Mouse (Mus musculus) midbrain, embryonic 15.5 days (tissue): ENCODE measurements at regions not wholly inside any gene's neighbourhood (a gene's known extent, or its start where the extent isn't known, plus 50 kb on each side); places are given as distances from the start of the nearest gene placed in this dataset.
A peak's percentile ranks its signal among the peaks of the same experiment; 100 is the strongest.

Experiments
- ATAC-seq: fragments of 200-750 bp; cut with Nextera tagmentation; replicated peaks from 2 replicates; pipeline ENCODE4 v1.8.0; 2017; ENCODE audit warnings: moderate TSS enrichment
- H3K27ac ChIP-seq: fragments of 300-500 bp; sonication (generic); 2 replicates; pipeline ENCODE4 v1.5.1; 2015; ENCODE audit warnings: mild to moderate bottlenecking, inconsistent platforms
- H3K27me3 ChIP-seq: fragments of 300-500 bp; sonication (generic); replicated peaks from 2 replicates; pipeline ENCODE4 v1.6.1; 2015; ENCODE audit warnings: inconsistent platforms
- H3K36me3 ChIP-seq: fragments of 300-500 bp; sonication (generic); replicated peaks from 2 replicates; pipeline ENCODE4 v1.6.1; 2015; ENCODE audit warnings: inconsistent platforms
- H3K4me1 ChIP-seq: fragments of 300-500 bp; sonication (generic); 2 replicates; pipeline ENCODE4 v1.6.1; 2015; ENCODE audit warnings: inconsistent platforms
- H3K4me2 ChIP-seq: fragments of 300-500 bp; sonication (generic); 2 replicates; pipeline ENCODE4 v1.6.1; 2015; ENCODE audit warnings: inconsistent platforms, mild to moderate bottlenecking, moderate library complexity
- H3K4me3 ChIP-seq: fragments of 300-500 bp; sonication (generic); 2 replicates; pipeline ENCODE4 v1.5.1; 2015; ENCODE audit warnings: mild to moderate bottlenecking, inconsistent platforms
- H3K9ac ChIP-seq: fragments of 300-500 bp; sonication (generic); 2 replicates; pipeline ENCODE4 v1.6.1; 2015; ENCODE audit warnings: mild to moderate bottlenecking, inconsistent platforms
- H3K9me3 ChIP-seq: fragments of 300-500 bp; sonication (generic); 2 replicates; pipeline ENCODE4 v1.6.1; 2016; ENCODE audit warnings: inconsistent platforms
- WGBS: fragments of 180-500 bp; shearing (Covaris S2); methylation state at CpG from one replicate; pipeline ENCODE4 v1.1.7; 2015; ENCODE audit warnings: mixed read lengths; 5-methylcytosine and 5-hydroxymethylcytosine counted together

- Histone ChIP-seq H3K4me1 (peaks cover 15% of the 10 kb centered on the region), H3K9me3 (no peaks in the 10 kb centered on the region), H3K4me3 (no peak overlapping the region), H3K36me3 (no peaks in the 10 kb centered on the region), H3K9ac (no peak overlapping the region), H3K4me2 (no peak overlapping the region), H3K27ac (no peak overlapping the region), H3K27me3 (no peaks in the 10 kb centered on the region)
- WGBS: 63% methylated on average over 9 of the region's 9 CpGs
- ATAC-seq: no peak
Observed at GRCm38 (mm10) chr9:120706562-120707198, 135.4 kb downstream of the Rpl14 start.

GRCm38 (mm10) chr9:120708507-120708906 is 137.3 kb downstream of the Rpl14 start:
- H3K4me2 ChIP-seq: peak overlapping the region; percentile 36
- H3K27ac ChIP-seq: no peak overlapping the region
- H3K9ac ChIP-seq: no peak overlapping the region
- 7% methylated on average over 11 of the region's 11 CpGs for WGBS
- ATAC-seq: no peak
- peaks cover 13% of the 10 kb centered on the region for H3K4me1 ChIP-seq
- H3K36me3 ChIP-seq: no peaks in the 10 kb centered on the region
- H3K27me3 ChIP-seq: no peaks in the 10 kb centered on the region
- no peaks in the 10 kb centered on the region for H3K9me3 ChIP-seq
- peak overlapping the region; percentile 5 for H3K4me3 ChIP-seq

GRCm38 (mm10) chr9:120709146-120709655 is 138.0 kb downstream of the Rpl14 start:
- H3K4me2 ChIP-seq: peak overlapping the region; percentile 36
- no peaks in the 10 kb centered on the region for H3K9me3 ChIP-seq
- no peak overlapping the region for H3K27ac ChIP-seq
- 62% methylated on average over 10 of the region's 10 CpGs for WGBS
- H3K27me3 ChIP-seq: no peaks in the 10 kb centered on the region
- no peak for ATAC-seq
- no peak overlapping the region for H3K9ac ChIP-seq
- 0 out of 2 replicates have a peak overlapping the region, but pooled peaks have one; percentile 5 for H3K4me3 ChIP-seq
- peaks cover 11% of the 10 kb centered on the region for H3K4me1 ChIP-seq
- H3K36me3 ChIP-seq: no peaks in the 10 kb centered on the region

DNA sequence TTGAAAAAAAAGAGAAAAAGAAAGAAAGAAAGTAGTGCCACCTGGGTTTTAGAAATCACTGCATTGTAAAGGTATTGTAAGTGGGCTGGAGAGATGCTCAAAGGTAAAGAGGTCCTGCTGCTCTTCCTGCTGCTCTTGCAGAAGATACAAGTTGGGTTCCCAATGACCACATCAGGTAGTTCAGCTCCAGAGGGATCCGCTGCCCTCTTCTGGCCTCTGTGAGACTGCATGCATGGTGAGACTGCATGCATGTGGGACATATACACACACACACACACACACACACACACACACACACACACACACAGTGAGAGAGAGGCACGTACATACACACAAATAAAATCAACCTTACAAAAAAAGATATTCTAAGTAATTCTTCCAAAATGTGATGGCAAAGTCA is 141.7 kb downstream of the Rpl14 start:
- Histone ChIP-seq H3K4me2 (no peak overlapping the region), H3K4me1 (peaks cover 11% of the 10 kb centered on the region), H3K36me3 (no peaks in the 10 kb centered on the region), H3K9me3 (no peaks in the 10 kb centered on the region), H3K4me3 (no peak overlapping the region), H3K27me3 (no peaks in the 10 kb centered on the region), H3K9ac (no peak overlapping the region), H3K27ac (no peak overlapping the region)
- WGBS: 95% methylated on average over 2 of the region's 2 CpGs
- no peak for ATAC-seq

DNA sequence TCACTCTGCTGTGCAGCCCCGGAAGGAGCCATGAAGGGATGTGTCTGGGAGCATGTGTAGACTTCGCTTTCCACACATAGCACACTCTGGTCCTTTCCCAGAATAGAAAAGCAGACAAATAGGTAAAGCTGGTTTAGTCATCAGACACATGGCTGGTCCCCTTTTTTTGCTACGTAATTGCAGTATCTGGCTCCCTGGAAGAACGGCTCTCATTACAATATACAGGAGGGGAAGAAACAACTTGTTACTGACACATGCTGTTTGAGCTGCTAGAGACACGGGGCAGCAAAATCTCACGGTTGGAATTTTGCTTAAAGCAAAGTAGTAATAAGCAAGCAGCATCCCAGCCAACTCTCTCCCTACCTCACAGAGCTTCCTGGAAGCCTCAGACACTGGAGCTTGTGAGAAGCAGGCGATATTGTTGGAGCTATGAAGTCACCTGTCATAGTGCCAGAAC is 144.4 kb downstream of the Rpl14 start:
- Histone ChIP-seq H3K9ac (no peak overlapping the region), H3K4me3 (no peak overlapping the region), H3K9me3 (no peaks in the 10 kb centered on the region), H3K27ac (no peak overlapping the region), H3K4me2 (no peak overlapping the region), H3K36me3 (no peaks in the 10 kb centered on the region), H3K4me1 (no peaks in the 10 kb centered on the region), H3K27me3 (no peaks in the 10 kb centered on the region)
- WGBS: 70% methylated on average over 7 of the region's 7 CpGs
- no peak for ATAC-seq

DNA sequence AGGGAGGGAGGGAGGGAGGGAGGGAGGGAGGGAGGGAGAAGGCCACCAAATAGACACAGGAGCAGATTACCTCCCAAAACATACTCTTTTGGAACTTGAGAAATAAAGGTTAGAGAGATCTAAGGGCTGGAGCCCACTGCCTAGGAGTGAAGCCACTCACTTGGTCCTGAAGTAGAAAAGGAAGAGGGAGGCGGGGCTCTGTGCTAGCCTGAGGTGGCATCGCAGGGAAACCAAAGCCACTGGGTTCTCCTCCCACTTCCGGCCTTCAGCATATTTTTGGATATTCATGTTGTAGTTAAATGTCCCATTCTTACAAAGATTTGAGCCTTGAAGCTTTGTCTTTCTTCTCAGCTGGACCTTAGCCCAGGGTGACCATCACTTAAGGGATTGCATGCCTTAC is 147.6 kb downstream of the Rpl14 start:
- WGBS: 87% methylated on average over 3 of the region's 3 CpGs
- no peak overlapping the region for H3K4me2 ChIP-seq

GRCm38 (mm10) chr9:120721451-120722123 is 150.3 kb downstream of the Rpl14 start:
- H3K9ac ChIP-seq: no peak overlapping the region
- no peaks in the 10 kb centered on the region for H3K4me1 ChIP-seq
- no peak overlapping the region for H3K4me2 ChIP-seq
- no peak overlapping the region for H3K4me3 ChIP-seq
- no peaks in the 10 kb centered on the region for H3K9me3 ChIP-seq
- H3K27me3 ChIP-seq: no peaks in the 10 kb centered on the region
- no peaks in the 10 kb centered on the region for H3K36me3 ChIP-seq
- no peak overlapping the region for H3K27ac ChIP-seq
- ATAC-seq: no peak
- 92% methylated on average over 9 of the region's 9 CpGs for WGBS

More for the DNA sequence above, 147.6 kb downstream of the Rpl14 start:
- no peak for ATAC-seq
- Histone ChIP-seq H3K4me3 (no peak overlapping the region), H3K9me3 (no peaks in the 10 kb centered on the region), H3K27ac (no peak overlapping the region), H3K9ac (no peak overlapping the region), H3K27me3 (no peaks in the 10 kb centered on the region), H3K36me3 (no peaks in the 10 kb centered on the region), H3K4me1 (no peaks in the 10 kb centered on the region)

DNA sequence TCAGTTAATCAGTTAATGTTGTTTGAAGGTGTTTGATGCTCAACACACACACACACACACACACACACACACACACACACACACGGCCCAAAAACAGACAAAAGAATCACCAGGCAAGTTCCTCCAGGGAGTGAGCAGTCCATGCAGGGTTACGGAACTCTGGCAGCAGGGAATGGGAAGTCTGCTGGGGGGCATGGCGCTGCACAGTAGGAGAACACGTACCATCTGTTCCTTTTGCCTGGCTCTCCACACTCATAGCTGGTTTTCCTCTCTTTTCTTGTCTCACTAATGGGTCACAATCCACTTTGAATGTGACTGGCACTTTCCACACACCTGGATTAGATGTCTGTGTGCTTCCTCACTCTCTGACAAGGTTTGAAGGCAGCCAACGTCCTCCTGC is 151.8 kb downstream of the Rpl14 start:
- Histone ChIP-seq H3K4me1 (no peaks in the 10 kb centered on the region), H3K27me3 (no peaks in the 10 kb centered on the region), H3K4me3 (no peak overlapping the region), H3K4me2 (no peak overlapping the region), H3K27ac (no peak overlapping the region), H3K9me3 (no peaks in the 10 kb centered on the region), H3K36me3 (no peaks in the 10 kb centered on the region), H3K9ac (no peak overlapping the region)
- no peak for ATAC-seq
- WGBS: 62% methylated on average over 5 of the region's 5 CpGs

DNA sequence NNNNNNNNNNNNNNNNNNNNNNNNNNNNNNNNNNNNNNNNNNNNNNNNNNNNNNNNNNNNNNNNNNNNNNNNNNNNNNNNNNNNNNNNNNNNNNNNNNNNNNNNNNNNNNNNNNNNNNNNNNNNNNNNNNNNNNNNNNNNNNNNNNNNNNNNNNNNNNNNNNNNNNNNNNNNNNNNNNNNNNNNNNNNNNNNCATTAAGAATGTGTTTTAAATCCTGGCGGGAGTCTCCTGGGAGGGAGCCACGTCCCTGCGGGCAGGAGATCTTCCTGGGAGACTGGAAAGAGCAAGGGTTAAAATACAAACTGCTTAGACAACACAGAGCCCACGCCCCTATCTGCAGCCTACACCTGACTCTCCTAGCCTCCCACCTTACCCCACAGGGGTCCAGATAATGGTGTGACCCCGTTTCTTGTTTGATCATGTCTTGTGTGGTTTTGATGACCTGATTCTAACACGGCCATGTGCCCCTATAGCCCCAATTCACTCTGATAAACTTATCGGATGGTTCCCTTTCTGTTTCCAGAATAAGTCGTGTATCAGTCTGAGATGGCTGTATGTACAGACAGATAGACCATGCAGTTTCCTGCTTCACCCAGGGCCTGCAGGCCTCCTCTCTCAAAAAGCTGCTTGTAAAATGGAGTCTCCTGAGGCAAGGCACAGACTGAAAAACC is 160.8 kb downstream of the Rpl14 start:
- Histone ChIP-seq H3K9ac (no peak overlapping the region), H3K36me3 (no peaks in the 10 kb centered on the region), H3K4me1 (peaks cover 41% of the 10 kb centered on the region), H3K27ac (no peak overlapping the region), H3K4me2 (no peak overlapping the region), H3K4me3 (no peak overlapping the region), H3K27me3 (no peaks in the 10 kb centered on the region), H3K9me3 (no peaks in the 10 kb centered on the region)
- WGBS: 25% methylated on average over 8 of the region's 8 CpGs
- ATAC-seq: no peak

- H3K4me1 ChIP-seq: peaks cover 41% of the 10 kb centered on the region
- no peaks in the 10 kb centered on the region for H3K9me3 ChIP-seq
- no peak overlapping the region for H3K4me2 ChIP-seq
- H3K9ac ChIP-seq: no peak overlapping the region
- no peak; the same call in 1 of the 2 replicates for ATAC-seq
- H3K27me3 ChIP-seq: no peaks in the 10 kb centered on the region
- H3K27ac ChIP-seq: no peak overlapping the region
- H3K36me3 ChIP-seq: no peaks in the 10 kb centered on the region
- H3K4me3 ChIP-seq: no peak overlapping the region
- 21% methylated on average over 14 of the region's 14 CpGs for WGBS
Observed at GRCm38 (mm10) chr9:120732650-120733293, 161.5 kb downstream of the Rpl14 start.

DNA sequence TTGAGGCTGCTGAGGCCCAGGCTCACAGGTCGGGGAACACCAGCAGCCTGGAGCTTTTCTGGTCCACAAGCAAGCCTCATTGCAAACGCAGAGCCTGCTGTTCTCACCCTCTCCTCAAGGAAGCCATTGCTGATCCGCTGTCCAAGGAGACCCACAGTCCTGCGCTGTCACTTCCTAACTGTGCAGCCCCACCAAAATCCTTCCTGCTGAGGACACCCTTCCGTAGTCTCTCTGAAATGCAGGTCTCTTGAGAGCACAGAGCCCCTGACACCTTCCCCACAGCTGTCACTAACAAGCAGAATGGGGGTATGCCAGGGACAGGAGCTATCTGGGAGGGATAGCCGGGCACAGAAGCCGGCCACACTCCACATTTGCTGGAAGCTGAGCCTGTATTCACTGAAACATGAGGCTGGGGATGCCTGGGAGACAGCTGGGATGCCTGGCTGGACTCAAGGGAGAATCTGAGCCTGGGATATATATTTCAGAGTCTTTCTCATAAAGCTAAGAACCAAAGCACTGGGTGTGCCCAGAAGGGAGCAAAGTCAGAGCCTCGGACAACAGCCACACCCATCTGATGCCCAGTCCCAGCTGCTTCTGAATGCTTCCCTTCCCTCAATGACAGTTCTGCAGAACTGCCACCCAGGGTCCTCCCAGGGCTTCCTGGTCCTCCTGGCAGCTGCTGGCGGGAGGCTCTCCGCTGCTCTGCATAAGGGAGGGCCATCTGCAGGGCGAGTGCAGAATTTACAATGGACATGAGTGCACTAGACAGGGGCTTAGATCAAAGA is 162.6 kb downstream of the Rpl14 start:
- ATAC-seq: peak; percentile 67; the same call in 1 of the 2 replicates
- Histone ChIP-seq H3K36me3 (no peaks in the 10 kb centered on the region), H3K9ac (no peak overlapping the region), H3K4me1 (peaks cover 41% of the 10 kb centered on the region), H3K4me2 (no peak overlapping the region), H3K27me3 (no peaks in the 10 kb centered on the region), H3K27ac (peak overlapping the region; percentile 12; the same call in 1 of the 2 replicates), H3K4me3 (no peak overlapping the region), H3K9me3 (no peaks in the 10 kb centered on the region)
- WGBS: 42% methylated on average over 11 of the region's 11 CpGs
